14 mouse cellular contexts compared by ENCODE assay signal in the genomic region with DNA sequence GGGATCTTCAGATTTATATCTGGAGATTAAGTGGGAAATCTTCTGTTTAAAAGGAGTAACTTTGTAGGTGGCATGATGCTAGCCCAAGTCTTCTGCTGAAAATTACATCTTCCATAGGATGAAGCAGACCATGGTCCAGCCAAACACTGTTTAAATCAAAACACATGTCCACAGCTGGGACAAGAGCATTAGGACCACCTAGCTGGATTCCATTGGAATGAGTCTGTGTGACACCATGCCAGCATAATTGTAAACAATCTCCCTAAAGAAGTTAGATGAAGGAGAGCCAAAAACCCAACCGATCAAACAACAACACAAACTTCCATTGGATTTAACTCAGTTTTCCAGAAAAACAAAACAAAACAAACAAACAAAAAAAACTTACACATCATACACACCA.
"Had no signal": no experiment of that assay in that cellular context is flagged by ENCODE, and none has a peak within 500 bp of the region (broad histone marks: within the 10 kb centered on the region; RNA-seq: fewer than 3 reads in every experiment).

No protein-coding gene starts in this region.

- H3K9ac ChIP-seq: intestine, embryonic 15.5 days; kidney, embryonic 15.5 days; liver, embryonic 15.5 days; midbrain, embryonic 12.5 days had no signal

- H3K4me1 ChIP-seq: intestine, embryonic 15.5 days; kidney, embryonic 15.5 days; liver, embryonic 15.5 days had no signal

- H3K36me3 ChIP-seq: intestine, embryonic 15.5 days; kidney, embryonic 15.5 days; limb, embryonic 10.5 days; liver, embryonic 15.5 days; midbrain, embryonic 12.5 days had no signal

- H3K27ac ChIP-seq: kidney, embryonic 15.5 days; left cerebral cortex, adult 2 months; limb, embryonic 10.5 days; liver, embryonic 15.5 days; midbrain, embryonic 12.5 days had no signal

- H3K9me3 ChIP-seq: intestine, embryonic 15.5 days; kidney, embryonic 15.5 days; limb, embryonic 10.5 days; liver, embryonic 15.5 days; megakaryocyte, embryonic 14.5 days; midbrain, embryonic 12.5 days had no signal

- ATAC-seq: intestine, embryonic 15.5 days; midbrain, embryonic 16.5 days had no signal

- DNase-seq: kidney, adult 2 months; kidney, postnatal 14 days; lung, postnatal 36 days; thymus, adult 18-20 months; thymus, postnatal 14 days had no signal

- H3K27me3 ChIP-seq: intestine, embryonic 15.5 days; kidney, embryonic 15.5 days; liver, embryonic 15.5 days; midbrain, embryonic 12.5 days had no signal

- H3K4me2 ChIP-seq: intestine, embryonic 15.5 days; kidney, embryonic 15.5 days; liver, embryonic 11.5 days; liver, embryonic 15.5 days; midbrain, embryonic 12.5 days had no signal

- H3K4me3 ChIP-seq: intestine, embryonic 15.5 days; kidney, embryonic 15.5 days; left cerebral cortex, adult 2 months; limb, embryonic 10.5 days; liver, embryonic 15.5 days; megakaryocyte, embryonic 14.5 days; midbrain, embryonic 12.5 days had no signal
